Mouse (Mus musculus) liver, embryonic 11.5 days (tissue): ENCODE data around the gene Tmem266. TPM values are rescaled to one million over a fixed set of nuclear protein-coding genes. Genes with fewer than 3 reads are reported as not detected.

ENCODE experiments used
- ATAC-seq: fragments of 200-750 bp; cut with Nextera tagmentation; replicated peaks from 2 replicates; pipeline ENCODE4 v1.8.0; 2017; ENCODE audit warnings: moderate number of reproducible peaks, mild to moderate bottlenecking, moderate TSS enrichment, moderate library complexity; ENCODE audit not compliant: low FRiP score
- DNase-seq: peaks from one replicate; pipeline ENCODE4 v3.0.0-alpha.2; 2017; ENCODE audit warnings: low spot score
- H3K27ac ChIP-seq: fragments of 300-500 bp; sonication (generic); 2 replicates; pipeline ENCODE4 v1.5.1; 2014; ENCODE audit warnings: mild to moderate bottlenecking, low read depth, low read length, control low read depth
- H3K27me3 ChIP-seq: fragments of 300-500 bp; sonication (generic); replicated peaks from 2 replicates; pipeline ENCODE4 v1.6.1; 2014; ENCODE audit warnings: low read length, mixed read lengths; ENCODE audit not compliant: control insufficient read depth, insufficient read depth
- H3K36me3 ChIP-seq: fragments of 300-500 bp; sonication (generic); 2 replicates; pipeline ENCODE4 v1.6.1; 2014; ENCODE audit warnings: mild to moderate bottlenecking, low read length, moderate library complexity, mixed read lengths; ENCODE audit not compliant: control insufficient read depth, insufficient read depth
- H3K4me1 ChIP-seq: fragments of 300-500 bp; sonication (generic); replicated peaks from 2 replicates; pipeline ENCODE4 v1.6.1; 2014; ENCODE audit warnings: low read length, mixed read lengths; ENCODE audit not compliant: control insufficient read depth, insufficient read depth
- H3K4me2 ChIP-seq: fragments of 300-500 bp; sonication (generic); 2 replicates; pipeline ENCODE4 v1.6.1; 2014; ENCODE audit warnings: mild to moderate bottlenecking, control low read depth, moderate library complexity
- H3K4me3 ChIP-seq: fragments of 300-500 bp; sonication (generic); 2 replicates; pipeline ENCODE4 v1.5.1; 2014; ENCODE audit warnings: low read depth, low read length, control low read depth
- H3K9ac ChIP-seq: fragments of 300-500 bp; sonication (generic); 2 replicates; pipeline ENCODE4 v1.6.1; 2014; ENCODE audit warnings: low read depth, low read length, control low read depth
- H3K9me3 ChIP-seq: fragments of 300-500 bp; sonication (generic); 2 replicates; pipeline ENCODE4 v1.6.1; 2016; ENCODE audit warnings: low read length, inconsistent platforms, mixed read lengths; ENCODE audit not compliant: control insufficient read depth
- WGBS: fragments of 180-500 bp; shearing (Covaris S2); extraction: QIAGEN DNeasy Blood & Tissue Kit; methylation state at CpG from one replicate; pipeline ENCODE4 v1.1.7; 2014; 5-methylcytosine and 5-hydroxymethylcytosine counted together
- polyA plus RNA-seq: library from polyadenylated mRNA; unstranded; fragments of >200 nt; fragmentation: Nextera tagmentation; extraction: Ambion mirVana; gene quantifications from 2 replicates; pipeline ENCODE4 v1.2.1, GENCODE M21; 2014

Gene Tmem266
- polyA plus RNA-seq, 1 experiment from 2014 or later, result not detected

- Histone ChIP-seq H3K27ac (no peak overlapping the region), H3K4me3 (no peak overlapping the region), H3K9ac (no peak overlapping the region), H3K9me3 (no peaks in the 10 kb centered on the region), H3K27me3 (no peaks in the 10 kb centered on the region), H3K4me1 (no peaks in the 10 kb centered on the region), H3K36me3 (no peaks in the 10 kb centered on the region), H3K4me2 (no peak overlapping the region)
- ATAC-seq (no peak), DNase-seq (peak; percentile 15)
- WGBS, result 54% methylated on average over 3 of the region's 3 CpGs
Observed at GRCm38 (mm10) chr9:55438433-55438832, 111.7 kb downstream of the Tmem266 start.

GRCm38 (mm10) chr9:55439206-55439780 is 112.6 kb downstream of the Tmem266 start:
- Histone ChIP-seq H3K4me2 (no peak overlapping the region), H3K9me3 (no peaks in the 10 kb centered on the region), H3K9ac (no peak overlapping the region), H3K27ac (no peak overlapping the region), H3K36me3 (no peaks in the 10 kb centered on the region), H3K4me3 (no peak overlapping the region), H3K4me1 (no peaks in the 10 kb centered on the region), H3K27me3 (no peaks in the 10 kb centered on the region)
- ATAC-seq (no peak), DNase-seq (peak; percentile 27)
- 72% methylated on average over 5 of the region's 5 CpGs for WGBS

- Histone ChIP-seq H3K9ac (no peak overlapping the region), H3K4me2 (no peak overlapping the region), H3K4me1 (no peaks in the 10 kb centered on the region), H3K27me3 (no peaks in the 10 kb centered on the region), H3K9me3 (no peaks in the 10 kb centered on the region), H3K27ac (no peak overlapping the region), H3K4me3 (no peak overlapping the region), H3K36me3 (no peaks in the 10 kb centered on the region)
- WGBS, result 83% methylated on average over 4 of the region's 4 CpGs
- ATAC-seq (no peak), DNase-seq (no peak)
Observed at GRCm38 (mm10) chr9:55447509-55447908, 120.8 kb downstream of the Tmem266 start.

- Histone ChIP-seq H3K4me3 (no peak overlapping the region), H3K27me3 (no peaks in the 10 kb centered on the region), H3K9ac (no peak overlapping the region), H3K27ac (no peak overlapping the region), H3K4me2 (no peak overlapping the region), H3K4me1 (0 out of 2 replicates have a peak, but pooled peaks cover 3% of the 10 kb centered on the region), H3K36me3 (no peaks in the 10 kb centered on the region), H3K9me3 (no peaks in the 10 kb centered on the region)
- WGBS, result 52% methylated on average over 1 of the region's 1 CpGs
- ATAC-seq (no peak), DNase-seq (no peak)
Observed at GRCm38 (mm10) chr9:55449108-55449507, 122.4 kb downstream of the Tmem266 start.

GRCm38 (mm10) chr9:55450035-55450434 is 123.3 kb downstream of the Tmem266 start:
- Histone ChIP-seq H3K27ac (no peak overlapping the region), H3K9ac (no peak overlapping the region), H3K9me3 (no peaks in the 10 kb centered on the region), H3K4me3 (no peak overlapping the region), H3K4me2 (no peak overlapping the region), H3K27me3 (no peaks in the 10 kb centered on the region), H3K36me3 (no peaks in the 10 kb centered on the region), H3K4me1 (0 out of 2 replicates have a peak, but pooled peaks cover 3% of the 10 kb centered on the region)
- ATAC-seq (no peak), DNase-seq (no peak)
- 78% methylated on average over 6 of the region's 6 CpGs for WGBS

GRCm38 (mm10) chr9:55451426-55451825 is 124.7 kb downstream of the Tmem266 start:
- DNase-seq (no peak), ATAC-seq (no peak)
- WGBS, result 90% methylated on average over 3 of the region's 3 CpGs
- Histone ChIP-seq H3K4me1 (0 out of 2 replicates have a peak, but pooled peaks cover 3% of the 10 kb centered on the region), H3K27me3 (no peaks in the 10 kb centered on the region), H3K9me3 (no peaks in the 10 kb centered on the region), H3K4me2 (no peak overlapping the region), H3K4me3 (no peak overlapping the region), H3K36me3 (no peaks in the 10 kb centered on the region), H3K27ac (no peak overlapping the region), H3K9ac (no peak overlapping the region)

GRCm38 (mm10) chr9:55452906-55453305 is 126.2 kb downstream of the Tmem266 start:
- Histone ChIP-seq H3K27ac (no peak overlapping the region), H3K4me3 (no peak overlapping the region), H3K36me3 (no peaks in the 10 kb centered on the region), H3K4me1 (0 out of 2 replicates have a peak, but pooled peaks cover 3% of the 10 kb centered on the region), H3K9me3 (no peaks in the 10 kb centered on the region), H3K9ac (no peak overlapping the region), H3K27me3 (no peaks in the 10 kb centered on the region), H3K4me2 (no peak overlapping the region)
- 91% methylated on average over 1 of the region's 1 CpGs for WGBS
- DNase-seq (no peak), ATAC-seq (peak; percentile 57; the same call in 1 of the 2 replicates)

GRCm38 (mm10) chr9:55453366-55453765 is 126.7 kb downstream of the Tmem266 start:
- no peak overlapping the region for H3K27ac ChIP-seq
- WGBS, result 85% methylated on average over 5 of the region's 5 CpGs
- 0 out of 2 replicates have a peak, but pooled peaks cover 3% of the 10 kb centered on the region for H3K4me1 ChIP-seq
- H3K27me3 ChIP-seq, result no peaks in the 10 kb centered on the region
- ATAC-seq, result no peak
- H3K36me3 ChIP-seq, result no peaks in the 10 kb centered on the region
- H3K4me2 ChIP-seq, result no peak overlapping the region
- H3K9me3 ChIP-seq, result no peaks in the 10 kb centered on the region
- no peak for DNase-seq
- no peak overlapping the region for H3K9ac ChIP-seq
- H3K4me3 ChIP-seq, result no peak overlapping the region

- WGBS, result 70% methylated on average over 1 of the region's 1 CpGs
- Histone ChIP-seq H3K4me1 (no peaks in the 10 kb centered on the region), H3K4me2 (no peak overlapping the region), H3K36me3 (no peaks in the 10 kb centered on the region), H3K27me3 (no peaks in the 10 kb centered on the region), H3K9ac (no peak overlapping the region), H3K27ac (no peak overlapping the region), H3K4me3 (no peak overlapping the region), H3K9me3 (no peaks in the 10 kb centered on the region)
- no peak for DNase-seq
- no peak for ATAC-seq
Observed at GRCm38 (mm10) chr9:55468397-55468796, 141.7 kb downstream of the Tmem266 start.
